Mouse (Mus musculus) embryonic facial prominence, embryonic 10.5 days (tissue): Measurements from ENCODE around the gene Klf7. TPM values are rescaled to one million over a fixed set of nuclear protein-coding genes. Genes with fewer than 3 reads are reported as not detected.
A peak's percentile ranks its signal among the peaks of the same experiment; 100 is the strongest.

ENCODE experiments used
- DNase-seq: peaks from one replicate; pipeline ENCODE4 v3.0.0-alpha.2; 2017; ENCODE audit warnings: low spot score
- H3K27ac ChIP-seq: fragments of 300-500 bp; sonication (generic); replicated peaks from 2 replicates; pipeline ENCODE4 v1.5.1; 2016; ENCODE audit warnings: mild to moderate bottlenecking
- H3K27me3 ChIP-seq: fragments of 300-500 bp; sonication (generic); replicated peaks from 2 replicates; pipeline ENCODE4 v1.6.1; 2016; ENCODE audit warnings: low read depth, mild to moderate bottlenecking; ENCODE audit not compliant: poor library complexity, severe bottlenecking
- H3K36me3 ChIP-seq: fragments of 300-500 bp; sonication (generic); replicated peaks from 2 replicates; pipeline ENCODE4 v1.6.1; 2016; ENCODE audit warnings: mild to moderate bottlenecking, moderate library complexity
- H3K4me1 ChIP-seq: fragments of 300-500 bp; sonication (generic); 2 replicates; pipeline ENCODE4 v1.6.1; 2016
- H3K4me3 ChIP-seq: fragments of 300-500 bp; sonication (generic); 2 replicates; pipeline ENCODE4 v1.5.1; 2016; ENCODE audit warnings: mild to moderate bottlenecking, moderate library complexity
- H3K9me3 ChIP-seq: fragments of 300-500 bp; sonication (generic); 2 replicates; pipeline ENCODE4 v1.6.1; 2016; ENCODE audit warnings: mild to moderate bottlenecking
- WGBS: fragments of 180-500 bp; shearing (Covaris S2); methylation state at CpG from one replicate; pipeline ENCODE4 v1.1.7; 2016; 5-methylcytosine and 5-hydroxymethylcytosine counted together
- polyA plus RNA-seq: library from polyadenylated mRNA; unstranded; fragments of >200 nt; fragmentation: Nextera tagmentation; extraction: Ambion mirVana; gene quantifications from 2 replicates; pipeline ENCODE4 v1.2.1, GENCODE M21; 2016

Klf7 gene
- polyA plus RNA-seq, 1 experiment from 2014 or later: 14.8 TPM

DNA sequence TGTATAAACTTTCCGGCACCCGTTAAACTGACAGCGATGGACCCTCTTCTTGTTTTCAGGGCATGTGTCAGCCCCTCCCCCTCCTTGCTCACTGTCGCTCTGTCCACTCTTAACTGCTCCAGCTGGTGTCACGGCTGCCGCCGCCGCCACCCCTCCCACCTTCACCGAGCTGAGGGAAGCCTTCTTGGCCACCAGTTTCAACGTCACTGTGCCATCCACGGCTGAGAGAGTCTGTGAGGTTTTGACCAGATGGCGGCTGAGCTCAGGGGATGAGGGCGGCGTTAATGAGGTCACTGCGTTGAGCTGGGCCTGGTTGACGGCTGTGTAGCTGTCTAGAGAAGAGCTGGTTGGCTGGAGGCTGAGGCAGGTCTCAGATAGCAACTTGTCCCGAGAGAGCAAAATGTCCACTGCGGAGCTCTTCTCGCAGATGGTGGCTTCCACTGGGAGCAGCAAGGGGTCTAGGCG, 43.3 kb downstream of the Klf7 start:
- WGBS: 84% methylated on average over 20 of the region's 20 CpGs
- Histone ChIP-seq H3K4me1 (0 out of 2 replicates have a peak, but pooled peaks cover 10% of the 10 kb centered on the region), H3K9me3 (no peaks in the 10 kb centered on the region), H3K27ac (no peak overlapping the region), H3K27me3 (no peaks in the 10 kb centered on the region), H3K4me3 (no peak overlapping the region), H3K36me3 (peaks cover 35% of the 10 kb centered on the region)
- no peak for DNase-seq

GRCm38 (mm10) chr1:64078011-64078746, 43.9 kb downstream of the Klf7 start:
- DNase-seq: no peak
- Histone ChIP-seq H3K4me3 (no peak overlapping the region), H3K9me3 (no peaks in the 10 kb centered on the region), H3K4me1 (0 out of 2 replicates have a peak, but pooled peaks cover 10% of the 10 kb centered on the region), H3K36me3 (peaks cover 35% of the 10 kb centered on the region), H3K27me3 (no peaks in the 10 kb centered on the region), H3K27ac (no peak overlapping the region)
- WGBS: 90% methylated on average over 9 of the region's 9 CpGs

- Histone ChIP-seq H3K36me3 (peaks cover 33% of the 10 kb centered on the region), H3K9me3 (no peaks in the 10 kb centered on the region), H3K4me1 (0 out of 2 replicates have a peak, but pooled peaks cover 9% of the 10 kb centered on the region), H3K4me3 (no peak overlapping the region), H3K27me3 (no peaks in the 10 kb centered on the region), H3K27ac (no peak overlapping the region)
- DNase-seq: no peak
- 87% methylated on average over 5 of the region's 5 CpGs for WGBS
Observed at GRCm38 (mm10) chr1:64074051-64074450, 48.0 kb downstream of the Klf7 start.

GRCm38 (mm10) chr1:64070947-64071346, 51.1 kb downstream of the Klf7 start:
- no peak for DNase-seq
- Histone ChIP-seq H3K9me3 (no peaks in the 10 kb centered on the region), H3K4me3 (no peak overlapping the region), H3K27me3 (no peaks in the 10 kb centered on the region), H3K27ac (no peak overlapping the region), H3K4me1 (peaks cover 10% of the 10 kb centered on the region), H3K36me3 (peaks cover 7% of the 10 kb centered on the region; the same call in 1 of the 2 replicates)
- 87% methylated on average over 2 of the region's 2 CpGs for WGBS

DNA sequence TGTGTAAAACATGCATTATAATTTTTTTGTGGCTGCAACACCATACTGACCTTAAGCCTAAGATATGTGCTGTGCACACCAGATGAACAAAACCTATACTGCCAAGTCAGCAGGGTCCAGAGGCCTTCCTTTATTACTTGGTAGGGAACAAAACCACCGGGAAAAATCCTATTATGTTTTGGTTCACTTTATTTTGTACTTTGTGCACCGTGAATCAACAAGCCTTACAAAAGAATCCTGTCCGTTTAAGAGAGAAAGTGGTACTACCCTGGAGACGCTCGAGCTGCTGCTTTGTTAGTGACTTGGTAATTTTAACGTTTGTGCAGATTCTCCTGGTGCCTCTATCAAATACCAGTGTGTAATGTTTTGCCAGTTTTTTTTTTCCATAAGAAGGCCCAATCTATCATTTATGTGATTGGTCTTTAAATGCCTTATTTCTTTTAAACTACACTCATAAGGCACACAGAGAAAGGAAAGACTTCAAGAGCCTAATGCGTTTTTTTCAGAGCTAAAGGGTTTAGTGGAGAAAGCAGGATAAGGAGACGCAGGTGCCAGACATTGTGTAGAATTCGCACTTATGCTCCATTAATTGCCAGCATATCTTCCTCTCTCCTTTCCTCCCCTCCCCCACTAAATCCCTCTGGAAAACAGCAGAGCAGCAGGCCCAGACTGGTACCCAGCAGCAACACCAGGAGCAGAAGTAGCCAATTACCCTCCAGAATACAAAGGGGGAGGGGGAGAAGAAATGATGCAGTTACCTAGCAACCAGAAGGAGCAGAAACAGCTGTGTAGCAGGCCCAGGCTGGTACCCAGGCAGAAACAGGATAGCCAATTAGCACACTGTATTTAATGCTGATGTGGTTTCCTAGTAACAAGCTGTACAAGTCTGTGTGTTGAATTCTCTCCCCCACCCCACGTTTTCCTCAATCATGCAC, 55.5 kb downstream of the Klf7 start:
- Histone ChIP-seq H3K9me3 (no peaks in the 10 kb centered on the region), H3K27me3 (no peaks in the 10 kb centered on the region), H3K27ac (no peak overlapping the region; the same call in 1 of the 2 replicates), H3K36me3 (no peaks in the 10 kb centered on the region), H3K4me1 (peaks cover 15% of the 10 kb centered on the region), H3K4me3 (no peak overlapping the region)
- 51% methylated on average over 10 of the region's 10 CpGs for WGBS
- DNase-seq: peak; percentile 72

GRCm38 (mm10) chr1:64061488-64061887, 60.6 kb downstream of the Klf7 start:
- Histone ChIP-seq H3K9me3 (no peaks in the 10 kb centered on the region), H3K27me3 (no peaks in the 10 kb centered on the region), H3K27ac (no peak overlapping the region), H3K4me3 (no peak overlapping the region), H3K4me1 (peaks cover 28% of the 10 kb centered on the region), H3K36me3 (0 out of 2 replicates have a peak, but pooled peaks cover 8% of the 10 kb centered on the region)
- WGBS: 80% methylated on average over 10 of the region's 10 CpGs
- DNase-seq: no peak

GRCm38 (mm10) chr1:64060699-64061454, 61.2 kb downstream of the Klf7 start:
- WGBS: 45% methylated on average over 9 of the region's 9 CpGs
- Histone ChIP-seq H3K9me3 (no peaks in the 10 kb centered on the region), H3K27me3 (no peaks in the 10 kb centered on the region), H3K4me3 (no peak overlapping the region), H3K4me1 (peaks cover 25% of the 10 kb centered on the region), H3K36me3 (0 out of 2 replicates have a peak, but pooled peaks cover 8% of the 10 kb centered on the region), H3K27ac (peak overlapping the region; percentile 72)
- peak; percentile 39 for DNase-seq

GRCm38 (mm10) chr1:64060116-64060515, 62.0 kb downstream of the Klf7 start:
- no peaks in the 10 kb centered on the region for H3K9me3 ChIP-seq
- H3K4me1 ChIP-seq: peaks cover 25% of the 10 kb centered on the region
- peak overlapping the region; percentile 72; the same call in 1 of the 2 replicates for H3K27ac ChIP-seq
- H3K4me3 ChIP-seq: no peak overlapping the region
- 0 out of 2 replicates have a peak, but pooled peaks cover 8% of the 10 kb centered on the region for H3K36me3 ChIP-seq
- peak; percentile 30 for DNase-seq
- no peaks in the 10 kb centered on the region for H3K27me3 ChIP-seq
- WGBS: 62% methylated on average over 7 of the region's 7 CpGs

GRCm38 (mm10) chr1:64056541-64056940, 65.5 kb downstream of the Klf7 start:
- Histone ChIP-seq H3K36me3 (0 out of 2 replicates have a peak, but pooled peaks cover 8% of the 10 kb centered on the region), H3K27me3 (no peaks in the 10 kb centered on the region), H3K4me3 (no peak overlapping the region), H3K9me3 (no peaks in the 10 kb centered on the region), H3K4me1 (peaks cover 29% of the 10 kb centered on the region), H3K27ac (no peak overlapping the region)
- no peak for DNase-seq
- 92% methylated on average over 2 of the region's 2 CpGs for WGBS

DNA sequence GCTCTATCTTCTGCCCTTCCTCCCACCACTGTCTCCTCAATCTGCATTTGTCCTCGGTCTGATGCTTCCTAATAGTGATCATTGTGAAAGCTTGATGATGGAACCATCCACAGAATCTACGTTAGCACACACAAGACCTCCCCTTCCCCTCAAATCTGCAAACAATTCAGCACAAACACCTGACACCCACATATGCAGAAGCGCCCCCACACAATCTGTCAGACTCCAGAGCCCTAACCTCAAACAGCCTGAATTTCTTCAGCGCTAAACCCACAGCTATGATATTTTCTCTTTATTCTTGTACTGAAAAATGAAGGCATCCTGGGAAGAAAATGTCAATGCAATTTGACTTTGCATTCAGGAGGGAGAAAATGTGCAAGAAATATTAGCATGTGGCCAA, 66.1 kb downstream of the Klf7 start:
- H3K4me3 ChIP-seq: no peak overlapping the region
- 88% methylated on average over 4 of the region's 4 CpGs for WGBS
- no peak for DNase-seq
- H3K9me3 ChIP-seq: no peaks in the 10 kb centered on the region
- H3K4me1 ChIP-seq: peaks cover 25% of the 10 kb centered on the region
- H3K27ac ChIP-seq: no peak overlapping the region
- H3K27me3 ChIP-seq: no peaks in the 10 kb centered on the region
- H3K36me3 ChIP-seq: 0 out of 2 replicates have a peak, but pooled peaks cover 8% of the 10 kb centered on the region

DNA sequence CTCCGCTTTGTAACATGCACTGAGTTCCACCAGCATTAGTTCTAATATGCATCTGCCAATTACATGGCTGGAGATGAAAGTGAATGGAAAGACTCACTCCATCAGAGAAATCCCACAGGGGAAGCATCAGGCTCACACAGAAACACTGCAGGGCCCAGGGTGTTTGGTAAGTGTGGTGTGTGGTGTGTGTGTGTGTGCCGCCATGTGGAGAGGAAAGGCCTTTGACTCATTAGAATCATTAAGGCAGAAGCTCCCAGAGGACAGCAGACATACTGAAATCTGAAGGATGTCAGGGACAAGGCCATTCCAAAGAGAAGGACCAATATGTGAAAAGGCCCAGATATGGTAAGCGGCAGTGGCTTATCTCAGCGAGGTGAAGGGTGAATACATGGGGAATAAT, 66.9 kb downstream of the Klf7 start:
- no peak for DNase-seq
- Histone ChIP-seq H3K36me3 (0 out of 2 replicates have a peak, but pooled peaks cover 8% of the 10 kb centered on the region), H3K27me3 (no peaks in the 10 kb centered on the region), H3K4me3 (no peak overlapping the region), H3K9me3 (no peaks in the 10 kb centered on the region), H3K4me1 (peaks cover 17% of the 10 kb centered on the region), H3K27ac (no peak overlapping the region)
- 86% methylated on average over 4 of the region's 4 CpGs for WGBS
